Mouse (Mus musculus) CD4-positive, CD25-positive, alpha-beta regulatory T cell, adult 2 months (primary cell): ENCODE measurements around the gene Vmn1r58.
"Not testable (repeated sequence)": the region's sequence is repeated elsewhere in the genome, so short reads cannot be mapped to it uniquely, and the experiment has no call there.

Source experiments
- DNase-seq: peaks from one replicate; pipeline ENCODE4 v3.0.0-alpha.2; 2012; ENCODE audit warnings: low read depth, low spot score

The Vmn1r58 gene

GRCm38 (mm10) chr7:5413296-5413695 lies at the start of gene Vmn1r58:
TSS of gene Vmn1r58 (minus strand) at chr7:5413396.
- not testable (repeated sequence) for DNase-seq

GRCm38 (mm10) chr7:5456674-5457073 lies 43.5 kb upstream of the Vmn1r58 start, which contains the start of gene Vmn1r59:
TSS of gene Vmn1r59 (minus strand) at chr7:5456774.
- DNase-seq: no peak

- DNase-seq: not testable (repeated sequence)
Observed at GRCm38 (mm10) chr7:5454011-5454410, 40.8 kb upstream of the Vmn1r58 start.

GRCm38 (mm10) chr7:5448627-5449026 lies 35.4 kb upstream of the Vmn1r58 start:
- no peak for DNase-seq

GRCm38 (mm10) chr7:5406201-5406600 lies 7.0 kb downstream of the Vmn1r58 start:
- DNase-seq: no peak

GRCm38 (mm10) chr7:5366724-5367123 lies 46.5 kb downstream of the Vmn1r58 start:
- DNase-seq: no peak

GRCm38 (mm10) chr7:5363599-5363998 lies 49.6 kb downstream of the Vmn1r58 start:
- peak; percentile 17 for DNase-seq
